Mouse (Mus musculus): ENCODE results near the gene Pla2g5.
"Not testable (repeated sequence)": the region's sequence is repeated elsewhere in the genome, so short reads cannot be mapped to it uniquely, and the experiment has no call there.

The Pla2g5 gene

GRCm38 (mm10) chr4:138827147-138827546 is 36.1 kb downstream of the Pla2g5 start:
- Histone ChIP-seq H3K36me3 (ENCODE audit: control insufficient read depth, insufficient read depth, low read length, poor library complexity, severe bottlenecking) (no peaks in the 10 kb centered on the region), H3K27me3 (ENCODE audit: control insufficient read depth, insufficient read depth, low read length, poor library complexity, severe bottlenecking) (no peaks in the 10 kb centered on the region)
- no peak for DNase-seq (ENCODE audit: low read depth, low spot score)

GRCm38 (mm10) chr4:138825751-138826567 is 37.3 kb downstream of the Pla2g5 start:
- Histone ChIP-seq H3K27me3 (ENCODE audit: control insufficient read depth, insufficient read depth, low read length, poor library complexity, severe bottlenecking) (no peaks in the 10 kb centered on the region), H3K36me3 (ENCODE audit: control insufficient read depth, insufficient read depth, low read length, poor library complexity, severe bottlenecking) (no peaks in the 10 kb centered on the region)
- no peak for DNase-seq (ENCODE audit: low read depth, low spot score)

- Histone ChIP-seq H3K36me3 (ENCODE audit: control insufficient read depth, insufficient read depth, low read length, poor library complexity, severe bottlenecking) (no peaks in the 10 kb centered on the region), H3K27me3 (ENCODE audit: control insufficient read depth, insufficient read depth, low read length, poor library complexity, severe bottlenecking) (no peaks in the 10 kb centered on the region)
- no peak for DNase-seq (ENCODE audit: low read depth, low spot score)
These were observed 38.6 kb downstream of the Pla2g5 start for GRCm38 (mm10) chr4:138824660-138825059.

GRCm38 (mm10) chr4:138824161-138824560 is 39.1 kb downstream of the Pla2g5 start:
- DNase-seq (ENCODE audit: low read depth, low spot score); H3K36me3 ChIP-seq (ENCODE audit: control insufficient read depth, insufficient read depth, low read length, poor library complexity, severe bottlenecking); H3K27me3 ChIP-seq (ENCODE audit: control insufficient read depth, insufficient read depth, low read length, poor library complexity, severe bottlenecking): not testable (repeated sequence)

- Histone ChIP-seq H3K36me3 (ENCODE audit: control insufficient read depth, insufficient read depth, low read length, poor library complexity, severe bottlenecking) (no peaks in the 10 kb centered on the region), H3K27me3 (ENCODE audit: control insufficient read depth, insufficient read depth, low read length, poor library complexity, severe bottlenecking) (no peaks in the 10 kb centered on the region)
- no peak for DNase-seq (ENCODE audit: low read depth, low spot score)
These were observed 42.2 kb downstream of the Pla2g5 start for GRCm38 (mm10) chr4:138821036-138821435.

- H3K36me3 ChIP-seq (ENCODE audit: control insufficient read depth, insufficient read depth, low read length, poor library complexity, severe bottlenecking): no peaks in the 10 kb centered on the region
- no peak for DNase-seq (ENCODE audit: low read depth, low spot score)
- no peaks in the 10 kb centered on the region for H3K27me3 ChIP-seq (ENCODE audit: control insufficient read depth, insufficient read depth, low read length, poor library complexity, severe bottlenecking)
These were observed 44.2 kb downstream of the Pla2g5 start for GRCm38 (mm10) chr4:138819101-138819500.

- DNase-seq (ENCODE audit: low read depth, low spot score): no peak
These were observed 45.5 kb downstream of the Pla2g5 start for GRCm38 (mm10) chr4:138817736-138818135.

GRCm38 (mm10) chr4:138816166-138816565 is 47.1 kb downstream of the Pla2g5 start:
- Histone ChIP-seq H3K36me3 (ENCODE audit: control insufficient read depth, insufficient read depth, low read length, poor library complexity, severe bottlenecking) (no peaks in the 10 kb centered on the region), H3K27me3 (ENCODE audit: control insufficient read depth, insufficient read depth, low read length, poor library complexity, severe bottlenecking) (no peaks in the 10 kb centered on the region)
- DNase-seq (ENCODE audit: low read depth, low spot score): no peak

More at GRCm38 (mm10) chr4:138817736-138818135, 45.5 kb downstream of the Pla2g5 start:
- H3K27me3 ChIP-seq (ENCODE audit: control insufficient read depth, insufficient read depth, low read length, poor library complexity, severe bottlenecking): no peaks in the 10 kb centered on the region
- no peaks in the 10 kb centered on the region for H3K36me3 ChIP-seq (ENCODE audit: control insufficient read depth, insufficient read depth, low read length, poor library complexity, severe bottlenecking)

GRCm38 (mm10) chr4:138806920-138807541 is 56.3 kb downstream of the Pla2g5 start:
- DNase-seq (ENCODE audit: low read depth, low spot score): no peak
- Histone ChIP-seq H3K36me3 (ENCODE audit: control insufficient read depth, insufficient read depth, low read length, poor library complexity, severe bottlenecking) (no peaks in the 10 kb centered on the region), H3K27me3 (ENCODE audit: control insufficient read depth, insufficient read depth, low read length, poor library complexity, severe bottlenecking) (no peaks in the 10 kb centered on the region)

GRCm38 (mm10) chr4:138806160-138806559 is 57.1 kb downstream of the Pla2g5 start:
- no peak for DNase-seq (ENCODE audit: low read depth, low spot score)
- Histone ChIP-seq H3K27me3 (ENCODE audit: control insufficient read depth, insufficient read depth, low read length, poor library complexity, severe bottlenecking) (no peaks in the 10 kb centered on the region), H3K36me3 (ENCODE audit: control insufficient read depth, insufficient read depth, low read length, poor library complexity, severe bottlenecking) (no peaks in the 10 kb centered on the region)

GRCm38 (mm10) chr4:138805248-138805647 is 58.0 kb downstream of the Pla2g5 start:
- DNase-seq (ENCODE audit: low read depth, low spot score): no peak
- Histone ChIP-seq H3K36me3 (ENCODE audit: control insufficient read depth, insufficient read depth, low read length, poor library complexity, severe bottlenecking) (no peaks in the 10 kb centered on the region), H3K27me3 (ENCODE audit: control insufficient read depth, insufficient read depth, low read length, poor library complexity, severe bottlenecking) (no peaks in the 10 kb centered on the region)

GRCm38 (mm10) chr4:138802917-138803316 is 60.4 kb downstream of the Pla2g5 start:
- Histone ChIP-seq H3K27me3 (ENCODE audit: control insufficient read depth, insufficient read depth, low read length, poor library complexity, severe bottlenecking) (no peaks in the 10 kb centered on the region), H3K36me3 (ENCODE audit: control insufficient read depth, insufficient read depth, low read length, poor library complexity, severe bottlenecking) (no peaks in the 10 kb centered on the region)

GRCm38 (mm10) chr4:138801631-138802030 is 61.7 kb downstream of the Pla2g5 start:
- H3K27me3 ChIP-seq (ENCODE audit: control insufficient read depth, insufficient read depth, low read length, poor library complexity, severe bottlenecking): no peaks in the 10 kb centered on the region
- DNase-seq (ENCODE audit: low read depth, low spot score): no peak

More at GRCm38 (mm10) chr4:138802917-138803316, 60.4 kb downstream of the Pla2g5 start:
- no peak for DNase-seq (ENCODE audit: low read depth, low spot score)

GRCm38 (mm10) chr4:138800134-138800744 is 63.0 kb downstream of the Pla2g5 start:
- Histone ChIP-seq H3K36me3 (ENCODE audit: control insufficient read depth, insufficient read depth, low read length, poor library complexity, severe bottlenecking) (no peaks in the 10 kb centered on the region), H3K27me3 (ENCODE audit: control insufficient read depth, insufficient read depth, low read length, poor library complexity, severe bottlenecking) (no peaks in the 10 kb centered on the region)
- DNase-seq (ENCODE audit: low read depth, low spot score): no peak

More at GRCm38 (mm10) chr4:138801631-138802030, 61.7 kb downstream of the Pla2g5 start:
- no peaks in the 10 kb centered on the region for H3K36me3 ChIP-seq (ENCODE audit: control insufficient read depth, insufficient read depth, low read length, poor library complexity, severe bottlenecking)

- DNase-seq (ENCODE audit: low read depth, low spot score): no peak
- H3K27me3 ChIP-seq (ENCODE audit: control insufficient read depth, insufficient read depth, low read length, poor library complexity, severe bottlenecking): no peaks in the 10 kb centered on the region
- no peaks in the 10 kb centered on the region for H3K36me3 ChIP-seq (ENCODE audit: control insufficient read depth, insufficient read depth, low read length, poor library complexity, severe bottlenecking)
These were observed 66.1 kb downstream of the Pla2g5 start for GRCm38 (mm10) chr4:138797217-138797570.
